Mouse (Mus musculus): ENCODE results near the gene Aak1.

- no peak for TF ChIP-seq POLR2A (IDR thresholded peaks at IDR 0.05; ENCODE audit: control insufficient read depth, low read depth, low read length)
- TF ChIP-seq CTCF (IDR thresholded peaks at IDR 0.05; ENCODE audit: control insufficient read depth, insufficient read depth, insufficient replicate concordance, low read depth, low read length): no peak
Measured at GRCm38 (mm10) chr6:86940966-86941365, 91.6 kb downstream of the Aak1 start.

Data from testis, adult 2 months (tissue).